Mouse (Mus musculus): ENCODE measurements at regions not wholly inside any gene's neighbourhood (a gene's known extent, or its start where the extent isn't known, plus 50 kb on each side); places are given as distances from the start of the nearest gene placed in this dataset.

GRCm38 (mm10) chr11:93807205-93807604, 78.4 kb downstream of the Utp18 start:
- TF ChIP-seq POLR2A (IDR thresholded peaks at IDR 0.05; ENCODE audit: borderline replicate concordance, insufficient read depth, low read length) (no peak), CTCF (IDR thresholded peaks at IDR 0.05; ENCODE audit: borderline replicate concordance, insufficient read depth, low read depth, low read length) (no peak)

Data from cerebellum, adult 2 months (tissue).